Mouse (Mus musculus) forebrain, embryonic 15.5 days (tissue): Measurements from ENCODE around the gene Atp1a2. TPM values are rescaled to one million over a fixed set of nuclear protein-coding genes. Genes with fewer than 3 reads are reported as not detected.

ENCODE experiments used
- ATAC-seq: fragments of 200-750 bp; cut with Nextera tagmentation; replicated peaks from 2 replicates; pipeline ENCODE4 v1.8.0; 2017; ENCODE audit warnings: mild to moderate bottlenecking, moderate TSS enrichment, moderate library complexity
- H3K27ac ChIP-seq: fragments of 300-500 bp; sonication (generic); replicated peaks from 2 replicates; pipeline ENCODE4 v1.5.1; 2015; ENCODE audit warnings: mild to moderate bottlenecking, inconsistent platforms
- H3K27me3 ChIP-seq: fragments of 300-500 bp; sonication (generic); 2 replicates; pipeline ENCODE4 v1.6.1; 2015; ENCODE audit warnings: inconsistent platforms
- H3K36me3 ChIP-seq: fragments of 300-500 bp; sonication (generic); 2 replicates; pipeline ENCODE4 v1.6.1; 2015; ENCODE audit warnings: mild to moderate bottlenecking, inconsistent platforms
- H3K4me1 ChIP-seq: fragments of 300-500 bp; sonication (generic); 2 replicates; pipeline ENCODE4 v1.6.1; 2015; ENCODE audit warnings: inconsistent platforms
- H3K4me2 ChIP-seq: fragments of 300-500 bp; sonication (generic); replicated peaks from 2 replicates; pipeline ENCODE4 v1.6.1; 2015; ENCODE audit warnings: mild to moderate bottlenecking, inconsistent platforms
- H3K4me3 ChIP-seq: fragments of 300-500 bp; sonication (generic); 2 replicates; pipeline ENCODE4 v1.5.1; 2015; ENCODE audit warnings: mild to moderate bottlenecking, inconsistent platforms
- H3K9ac ChIP-seq: fragments of 300-500 bp; sonication (generic); replicated peaks from 2 replicates; pipeline ENCODE4 v1.6.1; 2015; ENCODE audit warnings: mild to moderate bottlenecking, inconsistent platforms
- H3K9me3 ChIP-seq: fragments of 300-500 bp; sonication (generic); 2 replicates; pipeline ENCODE4 v1.6.1; 2016; ENCODE audit warnings: inconsistent platforms
- WGBS: fragments of 180-500 bp; shearing (Covaris S2); methylation state at CpG from one replicate; pipeline ENCODE4 v1.1.7; 2015; ENCODE audit warnings: mixed read lengths; 5-methylcytosine and 5-hydroxymethylcytosine counted together
- polyA plus RNA-seq: library from polyadenylated mRNA; unstranded; fragments of >200 nt; fragmentation: Nextera tagmentation; extraction: Ambion mirVana; gene quantifications from 2 replicates; pipeline ENCODE4 v1.2.1, GENCODE M21; 2015

The Atp1a2 gene
- polyA plus RNA-seq, 1 experiment from 2014 or later = 33.1 TPM

DNA sequence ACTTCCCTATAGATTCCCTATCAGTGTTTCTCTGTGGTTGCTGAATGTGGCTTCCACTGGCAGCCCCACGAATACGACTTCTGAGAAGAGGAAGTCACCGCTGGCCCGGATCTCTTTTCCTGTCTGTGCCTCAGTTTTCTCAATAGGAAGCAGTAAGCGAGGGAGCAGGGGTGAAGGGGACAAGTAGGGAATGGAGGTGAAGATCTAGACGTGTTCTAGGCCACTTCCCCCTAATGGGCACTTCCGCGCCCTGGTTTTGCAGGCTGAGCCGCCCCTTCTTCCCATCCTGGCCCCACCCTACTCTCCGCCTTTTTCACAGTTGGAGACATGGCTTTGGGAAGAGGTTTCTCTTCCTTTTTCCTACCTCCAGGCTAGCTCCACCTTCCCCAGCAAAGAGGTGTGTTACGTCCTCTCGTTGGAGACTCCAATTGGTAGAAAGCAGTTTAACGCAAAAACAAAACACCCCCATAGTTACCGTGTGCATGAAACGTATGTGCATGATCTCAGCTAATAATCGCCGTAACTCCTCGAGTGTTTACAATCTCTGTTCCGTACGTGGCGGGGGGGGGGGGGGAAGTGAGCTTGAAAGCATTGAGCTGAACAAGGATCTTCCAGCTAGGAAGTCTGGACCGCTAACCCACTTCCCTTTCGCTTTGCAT is 13.5 kb upstream of the Atp1a2 start:
- peak overlapping the region; percentile 66 for H3K4me3 ChIP-seq
- no peaks in the 10 kb centered on the region for H3K27me3 ChIP-seq
- H3K27ac ChIP-seq = peak overlapping the region; percentile 94
- H3K4me1 ChIP-seq = peaks cover 67% of the 10 kb centered on the region
- ATAC-seq = peak; percentile 2; the same call in 1 of the 2 replicates
- no peaks in the 10 kb centered on the region for H3K36me3 ChIP-seq
- H3K9ac ChIP-seq = peak overlapping the region; percentile 78
- no peaks in the 10 kb centered on the region for H3K9me3 ChIP-seq
- peak overlapping the region; percentile 74 for H3K4me2 ChIP-seq
- 14% methylated on average over 23 of the region's 23 CpGs for WGBS

DNA sequence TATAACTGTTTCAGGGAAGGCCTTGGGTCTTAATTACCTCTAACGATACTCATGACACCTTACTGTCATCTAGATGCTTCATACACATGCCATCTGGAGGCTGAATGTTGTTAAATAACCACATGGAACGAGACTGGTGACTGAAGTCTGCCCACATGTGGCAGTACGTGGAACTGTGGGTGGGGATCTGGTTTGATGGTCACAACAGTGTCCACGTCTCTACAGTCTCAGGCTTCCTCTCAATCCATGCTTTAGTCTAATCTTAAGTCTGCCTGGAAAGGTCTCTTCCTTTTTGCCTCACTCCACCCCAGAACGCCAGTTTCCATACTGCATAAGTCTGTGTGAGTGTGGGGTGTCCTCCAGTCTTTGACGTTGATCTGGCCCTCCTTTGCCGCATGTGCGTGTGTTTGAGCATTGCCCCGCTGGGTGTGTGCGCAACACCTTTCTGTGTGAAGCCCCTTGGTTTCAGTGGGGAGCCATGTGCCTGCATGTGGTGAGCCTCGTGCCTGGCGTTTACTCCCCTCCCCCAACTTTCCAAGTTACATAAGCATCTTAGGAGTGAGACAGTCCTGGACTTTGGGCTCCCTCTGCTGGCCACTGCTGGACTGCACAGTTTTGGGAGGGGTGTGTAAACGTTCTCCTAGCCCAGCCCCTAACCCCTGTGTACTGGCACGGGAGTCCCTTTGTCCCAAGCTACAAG is 12.0 kb upstream of the Atp1a2 start:
- peak; percentile 67 for ATAC-seq
- Histone ChIP-seq H3K27me3 (no peaks in the 10 kb centered on the region), H3K9ac (peak overlapping the region; percentile 38; the same call in 1 of the 2 replicates), H3K4me2 (peak overlapping the region; percentile 55), H3K27ac (peak overlapping the region; percentile 94), H3K4me3 (peak overlapping the region; percentile 34), H3K9me3 (no peaks in the 10 kb centered on the region), H3K36me3 (no peaks in the 10 kb centered on the region), H3K4me1 (peaks cover 58% of the 10 kb centered on the region)
- WGBS = 2% methylated on average over 14 of the region's 14 CpGs

DNA sequence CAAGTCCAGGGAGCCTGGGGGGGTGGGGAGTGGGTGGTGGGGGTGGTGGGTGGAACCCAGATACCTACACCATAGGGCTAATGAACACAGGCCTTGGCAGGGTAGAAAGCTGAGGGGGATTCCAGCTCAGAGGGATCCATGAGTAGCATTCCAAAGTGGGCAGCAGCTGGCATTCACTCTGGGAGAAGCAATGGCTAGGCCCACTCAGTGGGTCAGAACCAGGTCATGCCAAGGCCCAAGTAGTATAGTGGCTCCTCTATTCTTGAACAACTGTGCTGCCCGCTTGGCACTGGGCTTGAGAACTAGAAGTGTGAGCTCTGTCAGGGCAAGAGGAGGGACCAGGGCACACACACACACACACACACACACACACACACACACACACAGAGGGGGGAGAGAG is 10.5 kb upstream of the Atp1a2 start:
- no peak for ATAC-seq
- H3K4me1 ChIP-seq = peaks cover 44% of the 10 kb centered on the region

DNA sequence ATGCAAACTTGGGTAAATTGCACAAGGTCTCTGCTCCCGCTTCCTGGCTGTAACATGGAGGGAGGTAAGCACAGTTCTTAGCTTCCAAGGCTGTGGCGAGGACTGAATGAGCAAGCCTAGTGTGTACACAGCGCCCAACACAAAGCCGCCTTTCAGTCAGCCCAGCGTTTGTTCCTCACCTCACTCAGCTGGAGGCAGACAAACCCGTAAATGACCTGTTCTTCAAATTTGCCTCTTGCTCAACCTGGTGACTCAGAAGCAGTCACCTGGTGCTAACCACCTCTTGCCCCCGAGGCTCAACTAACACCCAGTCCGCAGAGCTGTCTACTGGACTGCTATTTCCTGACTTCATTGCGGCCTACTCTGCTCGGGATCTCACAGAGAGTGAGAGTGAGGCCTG is 10.1 kb upstream of the Atp1a2 start:
- 38% methylated on average over 10 of the region's 10 CpGs for WGBS
- ATAC-seq = no peak
- no peak overlapping the region for H3K9ac ChIP-seq

More for the DNA sequence above, 10.5 kb upstream of the Atp1a2 start:
- 80% methylated on average over 1 of the region's 1 CpGs for WGBS
- no peaks in the 10 kb centered on the region for H3K36me3 ChIP-seq
- H3K9me3 ChIP-seq = no peaks in the 10 kb centered on the region
- no peak overlapping the region for H3K9ac ChIP-seq
- no peak overlapping the region for H3K4me2 ChIP-seq
- H3K27me3 ChIP-seq = no peaks in the 10 kb centered on the region
- peak overlapping the region; percentile 44 for H3K27ac ChIP-seq
- no peak overlapping the region for H3K4me3 ChIP-seq

DNA sequence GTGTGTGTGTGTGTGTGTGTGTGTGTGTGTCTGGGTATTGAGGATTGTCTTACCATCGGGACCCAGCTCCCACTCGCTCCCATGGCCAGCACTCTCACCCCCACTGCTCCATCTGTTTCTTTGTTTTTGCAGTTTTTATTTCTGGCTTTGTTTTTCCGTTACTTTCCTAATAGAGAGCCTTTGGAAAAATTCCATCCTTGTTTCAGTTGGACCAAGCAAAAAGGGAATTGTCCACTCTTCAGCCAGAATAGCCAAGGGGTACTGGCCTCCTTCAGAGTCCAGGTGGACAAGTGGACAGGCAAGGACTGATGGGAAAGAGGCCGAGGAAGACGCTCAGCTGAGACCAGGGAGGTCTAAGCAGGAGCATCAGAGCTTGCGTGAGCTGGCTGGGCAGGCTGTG is 9.0 kb upstream of the Atp1a2 start:
- H3K27me3 ChIP-seq = no peaks in the 10 kb centered on the region
- no peak overlapping the region; the same call in 1 of the 2 replicates for H3K27ac ChIP-seq
- H3K4me1 ChIP-seq = peaks cover 36% of the 10 kb centered on the region
- H3K4me3 ChIP-seq = no peak overlapping the region
- WGBS = 55% methylated on average over 6 of the region's 6 CpGs
- H3K4me2 ChIP-seq = no peak overlapping the region
- ATAC-seq = no peak
- H3K9ac ChIP-seq = no peak overlapping the region
- no peaks in the 10 kb centered on the region for H3K9me3 ChIP-seq
- H3K36me3 ChIP-seq = no peaks in the 10 kb centered on the region

More for the DNA sequence above, 10.1 kb upstream of the Atp1a2 start:
- H3K27me3 ChIP-seq = no peaks in the 10 kb centered on the region
- no peak overlapping the region for H3K4me3 ChIP-seq
- H3K27ac ChIP-seq = peak overlapping the region; percentile 44
- no peaks in the 10 kb centered on the region for H3K9me3 ChIP-seq
- H3K4me1 ChIP-seq = peaks cover 39% of the 10 kb centered on the region
- H3K4me2 ChIP-seq = no peak overlapping the region
- H3K36me3 ChIP-seq = no peaks in the 10 kb centered on the region

DNA sequence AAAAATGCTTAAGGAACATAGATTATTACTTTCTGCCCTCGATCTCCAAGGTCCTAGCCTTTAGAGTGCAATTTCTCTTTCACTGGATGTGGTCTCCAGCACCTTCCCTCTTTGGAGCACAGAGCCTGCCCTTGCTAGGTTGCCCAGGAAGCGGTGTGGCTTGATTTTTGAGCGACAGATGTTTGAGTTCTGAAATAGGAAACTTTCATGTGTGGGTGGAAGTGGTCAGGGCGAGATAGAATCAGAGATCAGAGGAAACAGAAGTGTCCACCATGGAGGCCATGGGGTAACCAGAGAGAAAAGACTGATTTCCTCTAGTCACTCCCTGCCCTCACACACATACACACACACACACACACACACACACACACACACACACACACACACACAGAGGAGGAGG is 8.3 kb upstream of the Atp1a2 start:
- ATAC-seq = no peak
- no peaks in the 10 kb centered on the region for H3K9me3 ChIP-seq
- no peak overlapping the region for H3K4me2 ChIP-seq
- H3K36me3 ChIP-seq = no peaks in the 10 kb centered on the region
- H3K4me1 ChIP-seq = peaks cover 33% of the 10 kb centered on the region
- no peak overlapping the region for H3K27ac ChIP-seq
- no peak overlapping the region for H3K4me3 ChIP-seq
- 93% methylated on average over 4 of the region's 4 CpGs for WGBS
- H3K27me3 ChIP-seq = no peaks in the 10 kb centered on the region
- H3K9ac ChIP-seq = no peak overlapping the region

DNA sequence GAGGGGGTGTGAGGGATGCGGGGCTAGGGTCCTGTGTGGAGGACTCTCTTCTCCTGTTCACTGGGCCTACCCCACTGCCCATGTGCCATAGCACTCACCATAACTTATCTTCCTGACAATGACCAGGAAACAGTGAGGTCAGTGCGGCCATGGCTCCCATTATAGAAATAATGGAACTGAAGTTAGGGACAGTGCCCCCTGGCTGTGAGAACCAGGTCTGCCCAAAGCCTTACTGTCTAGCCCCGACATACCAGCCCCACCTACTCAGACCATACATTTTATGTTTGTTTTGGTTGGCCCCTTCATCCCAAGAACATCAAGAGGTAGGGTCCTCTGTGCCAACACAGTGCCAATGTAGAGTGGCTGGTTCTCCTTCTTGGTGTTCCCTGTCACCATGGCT is 7.8 kb upstream of the Atp1a2 start:
- H3K4me3 ChIP-seq = no peak overlapping the region
- no peak overlapping the region for H3K9ac ChIP-seq
- no peak overlapping the region for H3K27ac ChIP-seq
- H3K27me3 ChIP-seq = no peaks in the 10 kb centered on the region
- ATAC-seq = no peak
- 82% methylated on average over 3 of the region's 3 CpGs for WGBS
- no peak overlapping the region for H3K4me2 ChIP-seq
- no peaks in the 10 kb centered on the region for H3K36me3 ChIP-seq
- H3K4me1 ChIP-seq = peaks cover 28% of the 10 kb centered on the region
- no peaks in the 10 kb centered on the region for H3K9me3 ChIP-seq

DNA sequence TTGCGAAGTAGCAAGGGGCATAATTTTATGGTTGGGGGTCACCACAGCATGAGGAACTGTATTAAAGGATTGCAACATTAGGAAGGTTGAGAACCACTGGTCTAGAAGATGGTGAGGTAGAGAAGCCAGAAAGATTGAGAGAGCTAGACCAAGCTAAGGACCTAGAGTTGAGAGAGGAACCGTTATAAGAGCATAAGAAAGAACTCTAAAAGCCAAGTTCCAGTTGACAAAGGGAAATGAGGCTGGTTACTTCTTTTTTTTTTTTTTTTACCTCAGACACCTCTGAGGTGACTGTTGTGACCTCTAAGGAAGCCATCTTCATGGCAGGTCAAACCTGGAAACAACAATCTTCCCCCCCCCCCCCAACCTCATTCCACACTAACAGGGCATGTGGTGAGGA is 7.3 kb upstream of the Atp1a2 start:
- H3K36me3 ChIP-seq = no peaks in the 10 kb centered on the region
- no peak overlapping the region for H3K4me3 ChIP-seq
- H3K4me2 ChIP-seq = no peak overlapping the region
- H3K9me3 ChIP-seq = no peaks in the 10 kb centered on the region
- WGBS = 88% methylated on average over 2 of the region's 2 CpGs
- no peak overlapping the region for H3K9ac ChIP-seq
- H3K4me1 ChIP-seq = peaks cover 23% of the 10 kb centered on the region
- ATAC-seq = no peak
- H3K27ac ChIP-seq = no peak overlapping the region
- no peaks in the 10 kb centered on the region for H3K27me3 ChIP-seq

DNA sequence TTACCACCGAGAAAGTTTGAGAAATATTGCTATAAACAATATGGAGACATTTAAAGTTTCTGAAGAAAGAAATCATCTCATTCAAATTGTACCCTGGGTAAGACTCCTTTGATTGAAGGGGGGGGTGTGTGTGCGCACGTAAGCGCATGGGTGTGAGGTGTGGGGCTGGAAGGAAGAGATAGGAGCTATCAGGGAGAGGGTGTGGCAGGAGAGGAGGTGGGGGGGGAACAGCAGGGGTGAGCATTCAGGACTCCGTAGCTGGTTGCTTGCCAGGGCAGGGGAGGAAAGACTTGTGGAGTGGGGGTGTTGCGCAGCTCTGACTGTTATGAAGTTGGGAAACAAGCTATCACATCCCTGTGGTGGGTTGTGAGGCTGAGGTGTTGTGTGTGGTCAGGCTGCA is 6.6 kb upstream of the Atp1a2 start:
- no peak for ATAC-seq
- no peaks in the 10 kb centered on the region for H3K9me3 ChIP-seq
- 82% methylated on average over 6 of the region's 6 CpGs for WGBS

DNA sequence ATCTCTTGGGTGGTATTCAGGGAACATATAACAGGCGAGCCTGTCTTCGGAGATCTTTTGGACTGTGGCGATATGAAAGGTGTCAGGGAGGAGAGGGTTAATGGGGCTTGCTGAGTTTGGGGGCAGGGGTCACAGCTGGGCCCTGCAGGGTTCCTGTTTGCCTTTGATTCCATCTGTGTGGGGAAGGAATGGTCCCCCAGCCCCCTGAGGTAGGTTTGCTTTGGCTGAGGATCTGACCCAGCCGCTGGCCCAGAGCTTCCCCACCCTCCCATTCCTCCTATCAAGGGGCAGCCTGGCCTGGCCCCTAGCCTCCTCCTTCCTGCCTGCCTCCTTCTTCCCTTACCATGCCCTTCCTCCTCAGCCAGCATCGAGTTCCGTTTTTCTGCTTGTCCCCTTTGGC is 5.0 kb upstream of the Atp1a2 start:
- Histone ChIP-seq H3K27ac (no peak overlapping the region), H3K27me3 (no peaks in the 10 kb centered on the region), H3K9me3 (no peaks in the 10 kb centered on the region), H3K4me3 (no peak overlapping the region), H3K36me3 (no peaks in the 10 kb centered on the region), H3K4me1 (peaks cover 11% of the 10 kb centered on the region), H3K9ac (no peak overlapping the region), H3K4me2 (no peak overlapping the region)
- 13% methylated on average over 6 of the region's 6 CpGs for WGBS
- no peak for ATAC-seq

More for the DNA sequence above, 6.6 kb upstream of the Atp1a2 start:
- H3K27me3 ChIP-seq = no peaks in the 10 kb centered on the region
- H3K27ac ChIP-seq = no peak overlapping the region
- H3K36me3 ChIP-seq = no peaks in the 10 kb centered on the region
- no peak overlapping the region for H3K9ac ChIP-seq
- H3K4me3 ChIP-seq = no peak overlapping the region
- H3K4me1 ChIP-seq = peaks cover 16% of the 10 kb centered on the region
- no peak overlapping the region for H3K4me2 ChIP-seq

DNA sequence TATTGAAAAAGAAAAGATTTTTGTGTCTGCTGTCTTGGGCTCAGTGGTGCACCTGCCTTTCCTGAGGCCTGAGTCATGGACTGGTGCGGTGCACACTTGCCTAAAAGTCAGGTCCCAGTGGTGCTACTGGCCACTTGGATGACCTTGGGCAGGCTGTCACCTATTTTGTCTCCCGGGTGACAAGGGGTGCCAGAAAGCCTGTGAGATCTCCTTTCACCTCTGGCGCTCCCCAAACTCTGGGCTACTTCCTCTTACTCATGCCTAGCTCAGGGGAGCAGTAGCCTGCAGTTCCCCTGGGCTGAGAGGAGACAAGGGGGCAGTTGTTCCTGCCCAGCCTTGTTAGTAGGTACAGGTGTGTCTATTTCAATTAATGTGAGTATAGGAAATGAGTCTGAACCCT is 4.4 kb upstream of the Atp1a2 start:
- Histone ChIP-seq H3K4me3 (no peak overlapping the region), H3K27ac (no peak overlapping the region)
- ATAC-seq = no peak

DNA sequence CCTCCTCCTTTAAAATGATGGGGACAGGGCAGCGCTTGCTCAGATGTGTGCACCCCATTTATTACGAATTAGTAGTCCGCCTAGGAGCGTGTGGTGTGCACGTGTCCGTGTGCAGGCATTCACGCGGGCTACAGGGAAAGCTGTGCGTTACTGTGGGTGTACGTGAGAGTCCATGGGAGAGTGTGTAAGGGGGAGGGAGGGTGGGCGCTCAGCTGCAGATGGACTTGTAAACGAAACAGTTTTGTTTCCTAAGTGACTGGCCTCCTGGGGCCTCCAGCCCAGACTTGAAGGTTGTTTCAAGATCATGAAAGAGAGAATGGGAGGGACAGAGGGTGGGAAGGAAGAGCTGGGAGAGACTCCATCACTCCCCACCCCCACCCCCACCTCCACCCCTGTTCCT is 3.3 kb upstream of the Atp1a2 start:
- Histone ChIP-seq H3K4me2 (no peak overlapping the region), H3K27ac (no peak overlapping the region), H3K9ac (no peak overlapping the region), H3K36me3 (no peaks in the 10 kb centered on the region), H3K4me3 (no peak overlapping the region), H3K9me3 (no peaks in the 10 kb centered on the region), H3K27me3 (no peaks in the 10 kb centered on the region), H3K4me1 (peaks cover 6% of the 10 kb centered on the region; the same call in 1 of the 2 replicates)
- 50% methylated on average over 12 of the region's 12 CpGs for WGBS
- no peak for ATAC-seq

More for the DNA sequence above, 4.4 kb upstream of the Atp1a2 start:
- Histone ChIP-seq H3K9me3 (no peaks in the 10 kb centered on the region), H3K9ac (no peak overlapping the region), H3K36me3 (no peaks in the 10 kb centered on the region), H3K4me1 (peaks cover 10% of the 10 kb centered on the region; the same call in 1 of the 2 replicates), H3K4me2 (no peak overlapping the region), H3K27me3 (no peaks in the 10 kb centered on the region)
- whole genome bisulfite sequencing = 62% methylated on average over 3 of the region's 3 CpGs
